Mouse (Mus musculus): ENCODE data around the gene Atp1b2. TPM values are rescaled to one million over a fixed set of nuclear protein-coding genes. Genes with fewer than 3 reads are reported as not detected.
"Not testable (repeated sequence)": the region's sequence is repeated elsewhere in the genome, so short reads cannot be mapped to it uniquely, and the experiment has no call there.

The Atp1b2 gene
- polyA plus RNA-seq, 1 experiment from 2014 or later: 46.5 TPM

- H3K36me3 ChIP-seq (ENCODE audit: control insufficient read depth, insufficient read depth, low read length); H3K27ac ChIP-seq (replicated peaks; ENCODE audit: low read depth, low read length); H3K27me3 ChIP-seq (ENCODE audit: control insufficient read depth, insufficient read depth, low read length); H3K4me3 ChIP-seq (replicated peaks; ENCODE audit: low read depth, low read length); H3K4me2 ChIP-seq (ENCODE audit: low read length); ATAC-seq (ENCODE audit: low FRiP score, low TSS enrichment); H3K9ac ChIP-seq (replicated peaks; ENCODE audit: low read length); DNase-seq; H3K4me1 ChIP-seq (ENCODE audit: control insufficient read depth, insufficient read depth, low read length); H3K9me3 ChIP-seq (ENCODE audit: control insufficient read depth, low read length): not testable (repeated sequence)
- WGBS: 50% methylated on average over 11 of the region's 11 CpGs
These were observed 8.5 kb upstream of the Atp1b2 start for GRCm38 (mm10) chr11:69614257-69614588.

- Histone ChIP-seq H3K9me3 (ENCODE audit: control insufficient read depth, low read length) (no peaks in the 10 kb centered on the region), H3K4me1 (ENCODE audit: control insufficient read depth, insufficient read depth, low read length) (no peaks in the 10 kb centered on the region), H3K27me3 (ENCODE audit: control insufficient read depth, insufficient read depth, low read length) (no peaks in the 10 kb centered on the region), H3K4me3 (replicated peaks; ENCODE audit: low read depth, low read length) (no peak overlapping the region), H3K9ac (replicated peaks; ENCODE audit: low read length) (0 out of 2 replicates have a peak overlapping the region, but pooled peaks have one; percentile 14), H3K27ac (replicated peaks; ENCODE audit: low read depth, low read length) (no peak overlapping the region), H3K4me2 (ENCODE audit: low read length) (0 out of 2 replicates have a peak overlapping the region, but pooled peaks have one; percentile 9), H3K36me3 (ENCODE audit: control insufficient read depth, insufficient read depth, low read length) (no peaks in the 10 kb centered on the region)
- WGBS: 8% methylated on average over 19 of the region's 19 CpGs
- ATAC-seq (ENCODE audit: low FRiP score, low TSS enrichment) (no peak), DNase-seq (peak; percentile 85)
These were observed 8.0 kb upstream of the Atp1b2 start for GRCm38 (mm10) chr11:69613553-69614256.

GRCm38 (mm10) chr11:69610899-69611298 lies 5.2 kb upstream of the Atp1b2 start:
- ATAC-seq (ENCODE audit: low FRiP score, low TSS enrichment): no peak
- H3K36me3 ChIP-seq (ENCODE audit: control insufficient read depth, insufficient read depth, low read length): no peaks in the 10 kb centered on the region
- H3K27ac ChIP-seq (replicated peaks; ENCODE audit: low read depth, low read length): no peak overlapping the region
- no peak overlapping the region for H3K4me3 ChIP-seq (replicated peaks; ENCODE audit: low read depth, low read length)
- no peaks in the 10 kb centered on the region for H3K9me3 ChIP-seq (ENCODE audit: control insufficient read depth, low read length)
- H3K27me3 ChIP-seq (ENCODE audit: control insufficient read depth, insufficient read depth, low read length): no peaks in the 10 kb centered on the region
- no peak for DNase-seq
- H3K4me2 ChIP-seq (ENCODE audit: low read length): no peak overlapping the region
- 0 out of 2 replicates have a peak, but pooled peaks cover 4% of the 10 kb centered on the region for H3K4me1 ChIP-seq (ENCODE audit: control insufficient read depth, insufficient read depth, low read length)
- WGBS: 68% methylated on average over 4 of the region's 4 CpGs
- no peak overlapping the region for H3K9ac ChIP-seq (replicated peaks; ENCODE audit: low read length)

GRCm38 (mm10) chr11:69609416-69609815 lies 3.7 kb upstream of the Atp1b2 start:
- DNase-seq (no peak), ATAC-seq (ENCODE audit: low FRiP score, low TSS enrichment) (no peak)
- 64% methylated on average over 7 of the region's 7 CpGs for WGBS
- no peaks in the 10 kb centered on the region for H3K9me3 ChIP-seq (ENCODE audit: control insufficient read depth, low read length)
- no peak overlapping the region for H3K27ac ChIP-seq (replicated peaks; ENCODE audit: low read depth, low read length)
- peaks cover 10% of the 10 kb centered on the region for H3K4me1 ChIP-seq (ENCODE audit: control insufficient read depth, insufficient read depth, low read length)
- H3K4me2 ChIP-seq (ENCODE audit: low read length): no peak overlapping the region
- H3K9ac ChIP-seq (replicated peaks; ENCODE audit: low read length): no peak overlapping the region
- H3K27me3 ChIP-seq (ENCODE audit: control insufficient read depth, insufficient read depth, low read length): no peaks in the 10 kb centered on the region
- no peak overlapping the region for H3K4me3 ChIP-seq (replicated peaks; ENCODE audit: low read depth, low read length)
- no peaks in the 10 kb centered on the region for H3K36me3 ChIP-seq (ENCODE audit: control insufficient read depth, insufficient read depth, low read length)

GRCm38 (mm10) chr11:69608525-69608924 lies 2.8 kb upstream of the Atp1b2 start:
- DNase-seq (no peak), ATAC-seq (ENCODE audit: low FRiP score, low TSS enrichment) (no peak)
- 94% methylated on average over 3 of the region's 3 CpGs for WGBS
- Histone ChIP-seq H3K4me1 (ENCODE audit: control insufficient read depth, insufficient read depth, low read length) (peaks cover 18% of the 10 kb centered on the region), H3K9me3 (ENCODE audit: control insufficient read depth, low read length) (no peaks in the 10 kb centered on the region), H3K4me3 (replicated peaks; ENCODE audit: low read depth, low read length) (no peak overlapping the region), H3K27ac (replicated peaks; ENCODE audit: low read depth, low read length) (no peak overlapping the region), H3K36me3 (ENCODE audit: control insufficient read depth, insufficient read depth, low read length) (no peaks in the 10 kb centered on the region), H3K4me2 (ENCODE audit: low read length) (no peak overlapping the region), H3K9ac (replicated peaks; ENCODE audit: low read length) (no peak overlapping the region), H3K27me3 (ENCODE audit: control insufficient read depth, insufficient read depth, low read length) (no peaks in the 10 kb centered on the region)

- ATAC-seq (ENCODE audit: low FRiP score, low TSS enrichment) (no peak), DNase-seq (no peak)
- H3K4me1 ChIP-seq (ENCODE audit: control insufficient read depth, insufficient read depth, low read length): peaks cover 21% of the 10 kb centered on the region
- no peaks in the 10 kb centered on the region for H3K27me3 ChIP-seq (ENCODE audit: control insufficient read depth, insufficient read depth, low read length)
- WGBS: 85% methylated on average over 2 of the region's 2 CpGs
- peaks cover 3% of the 10 kb centered on the region; the same call in 1 of the 2 replicates for H3K36me3 ChIP-seq (ENCODE audit: control insufficient read depth, insufficient read depth, low read length)
- H3K4me3 ChIP-seq (replicated peaks; ENCODE audit: low read depth, low read length): no peak overlapping the region
- no peak overlapping the region for H3K9ac ChIP-seq (replicated peaks; ENCODE audit: low read length)
- H3K4me2 ChIP-seq (ENCODE audit: low read length): no peak overlapping the region; the same call in 1 of the 2 replicates
- no peak overlapping the region for H3K27ac ChIP-seq (replicated peaks; ENCODE audit: low read depth, low read length)
- no peaks in the 10 kb centered on the region for H3K9me3 ChIP-seq (ENCODE audit: control insufficient read depth, low read length)
These were observed 1.1 kb upstream of the Atp1b2 start for GRCm38 (mm10) chr11:69606832-69607231.

- H3K27ac ChIP-seq (replicated peaks; ENCODE audit: low read depth, low read length): no peak overlapping the region
- peaks cover 5% of the 10 kb centered on the region; the same call in 1 of the 2 replicates for H3K36me3 ChIP-seq (ENCODE audit: control insufficient read depth, insufficient read depth, low read length)
- no peaks in the 10 kb centered on the region for H3K9me3 ChIP-seq (ENCODE audit: control insufficient read depth, low read length)
- WGBS: 78% methylated on average over 2 of the region's 2 CpGs
- no peak overlapping the region; the same call in 1 of the 2 replicates for H3K9ac ChIP-seq (replicated peaks; ENCODE audit: low read length)
- no peaks in the 10 kb centered on the region for H3K27me3 ChIP-seq (ENCODE audit: control insufficient read depth, insufficient read depth, low read length)
- ATAC-seq (ENCODE audit: low FRiP score, low TSS enrichment): no peak
- H3K4me3 ChIP-seq (replicated peaks; ENCODE audit: low read depth, low read length): peak overlapping the region; percentile 74
- DNase-seq: no peak
- peak overlapping the region; percentile 98 for H3K4me2 ChIP-seq (ENCODE audit: low read length)
- H3K4me1 ChIP-seq (ENCODE audit: control insufficient read depth, insufficient read depth, low read length): peaks cover 21% of the 10 kb centered on the region
These were observed 701 bp upstream of the Atp1b2 start for GRCm38 (mm10) chr11:69606491-69606795.

GRCm38 (mm10) chr11:69604795-69605664 lies 712 bp downstream of the Atp1b2 start:
- peaks cover 29% of the 10 kb centered on the region for H3K4me1 ChIP-seq (ENCODE audit: control insufficient read depth, insufficient read depth, low read length)
- WGBS: under 1% methylated on average over 67 of the region's 73 CpGs
- peak; percentile 74 for DNase-seq
- H3K4me2 ChIP-seq (ENCODE audit: low read length): peak overlapping the region; percentile 98
- H3K9ac ChIP-seq (replicated peaks; ENCODE audit: low read length): peak overlapping the region; percentile 80
- H3K36me3 ChIP-seq (ENCODE audit: control insufficient read depth, insufficient read depth, low read length): peaks cover 14% of the 10 kb centered on the region; the same call in 1 of the 2 replicates
- H3K27me3 ChIP-seq (ENCODE audit: control insufficient read depth, insufficient read depth, low read length): no peaks in the 10 kb centered on the region
- peak overlapping the region; percentile 75 for H3K27ac ChIP-seq (replicated peaks; ENCODE audit: low read depth, low read length)
- peak overlapping the region; percentile 74 for H3K4me3 ChIP-seq (replicated peaks; ENCODE audit: low read depth, low read length)
- peak; percentile 57 for ATAC-seq (ENCODE audit: low FRiP score, low TSS enrichment)
- no peaks in the 10 kb centered on the region for H3K9me3 ChIP-seq (ENCODE audit: control insufficient read depth, low read length)
